Mouse (Mus musculus) liver, postnatal 0 days (tissue): ENCODE data around the gene Cbr4. TPM values are rescaled to one million over a fixed set of nuclear protein-coding genes. Genes with fewer than 3 reads are reported as not detected.

ENCODE experiments used
- ATAC-seq: fragments of 200-750 bp; cut with Nextera tagmentation; 2 replicates; pipeline ENCODE4 v1.8.0; 2017; ENCODE audit warnings: mild to moderate bottlenecking, moderate library complexity
- DNase-seq: peaks from one replicate; pipeline ENCODE4 v3.0.0-alpha.2; 2016
- H3K27ac ChIP-seq: fragments of 300-500 bp; sonication (generic); 2 replicates; pipeline ENCODE4 v1.5.1; 2014; ENCODE audit warnings: antibody characterized with exemption, moderate library complexity, mild to moderate bottlenecking, low read depth
- H3K27me3 ChIP-seq: fragments of 300-500 bp; sonication (generic); 2 replicates; pipeline ENCODE4 v1.6.1; 2014; ENCODE audit warnings: low read length, control low read depth, mixed read lengths; ENCODE audit not compliant: insufficient read depth
- H3K36me3 ChIP-seq: fragments of 300-500 bp; sonication (generic); replicated peaks from 2 replicates; pipeline ENCODE4 v1.6.1; 2014; ENCODE audit warnings: mild to moderate bottlenecking, control low read depth, low read length, moderate library complexity, mixed read lengths; ENCODE audit not compliant: insufficient read depth
- H3K4me1 ChIP-seq: fragments of 300-500 bp; sonication (generic); 2 replicates; pipeline ENCODE4 v1.6.1; 2014; ENCODE audit warnings: antibody characterized with exemption, mild to moderate bottlenecking, control low read depth; ENCODE audit not compliant: insufficient read depth
- H3K4me2 ChIP-seq: fragments of 300-500 bp; sonication (generic); 2 replicates; pipeline ENCODE4 v1.6.1; 2014; ENCODE audit warnings: low read depth, mild to moderate bottlenecking, low read length, moderate library complexity, mixed read lengths
- H3K4me3 ChIP-seq: fragments of 300-500 bp; sonication (generic); 2 replicates; pipeline ENCODE4 v1.5.1; 2014; ENCODE audit warnings: low read depth, low read length
- H3K9ac ChIP-seq: fragments of 300-500 bp; sonication (generic); replicated peaks from 2 replicates; pipeline ENCODE4 v1.6.1; 2014; ENCODE audit warnings: mild to moderate bottlenecking, moderate library complexity
- H3K9me3 ChIP-seq: fragments of 300-500 bp; sonication (generic); 2 replicates; pipeline ENCODE4 v1.6.1; 2016; ENCODE audit warnings: mild to moderate bottlenecking, control low read depth, low read length, mixed read lengths
- CTCF ChIP-seq: sonication (generic); IDR thresholded peaks from 2 replicates; pipeline ENCODE4 v1.5.1; 2016; ENCODE audit warnings: antibody characterized with exemption, low read depth
- EP300 ChIP-seq: IDR thresholded peaks from 2 replicates; pipeline ENCODE4 v1.6.1; 2016; ENCODE audit warnings: antibody characterized with exemption, low read depth, mild to moderate bottlenecking
- WGBS: fragments of 180-500 bp; shearing (Covaris S2); extraction: QIAGEN DNeasy Blood & Tissue Kit; methylation state at CpG from one replicate; pipeline ENCODE4 v1.1.7; 2014; ENCODE audit not compliant: insufficient replicate concordance; 5-methylcytosine and 5-hydroxymethylcytosine counted together
- polyA plus RNA-seq: library from polyadenylated mRNA; unstranded; fragments of >200 nt; fragmentation: Nextera tagmentation; extraction: Ambion mirVana; gene quantifications from 2 replicates; pipeline ENCODE4 v1.2.1, GENCODE M21; 2015

Cbr4 gene
- 54.8 and 56.9 TPM in 2 replicates for polyA plus RNA-seq

GRCm38 (mm10) chr8:61487597-61488156, at the start of gene Cbr4:
TSS of gene Cbr4 (plus strand) at chr8:61487734.
- H3K9ac ChIP-seq: peak within 1 kb of the TSS; percentile 88
- TF ChIP-seq EP300: no peak
- no peak for TF ChIP-seq CTCF
- H3K27me3 ChIP-seq: no peaks in the 10 kb centered on the region
- H3K4me3 ChIP-seq: peak within 1 kb of the TSS; percentile 73
- ATAC-seq: peak; percentile 98
- H3K27ac ChIP-seq: peak within 1 kb of the TSS; percentile 97
- H3K4me2 ChIP-seq: peak within 1 kb of the TSS; percentile 82
- H3K9me3 ChIP-seq: no peaks in the 10 kb centered on the region
- H3K36me3 ChIP-seq: peaks cover 10% of the 10 kb centered on the region; the same call in 1 of the 2 replicates
- WGBS: under 1% methylated on average over 29 of the region's 29 CpGs
- DNase-seq: peak; percentile 86
- H3K4me1 ChIP-seq: peaks cover 4% of the 10 kb centered on the region

- H3K9ac ChIP-seq: no peak overlapping the region
- WGBS: 80% methylated on average over 3 of the region's 3 CpGs
- H3K9me3 ChIP-seq: no peaks in the 10 kb centered on the region; the same call in 1 of the 2 replicates
- ATAC-seq (no peak), DNase-seq (no peak)
- H3K4me3 ChIP-seq: no peak overlapping the region
- TF ChIP-seq CTCF (no peak), EP300 (no peak)
- no peaks in the 10 kb centered on the region for H3K4me1 ChIP-seq
- no peak overlapping the region for H3K27ac ChIP-seq
- no peaks in the 10 kb centered on the region for H3K36me3 ChIP-seq
- H3K4me2 ChIP-seq: no peak overlapping the region
- no peaks in the 10 kb centered on the region for H3K27me3 ChIP-seq
Measured at GRCm38 (mm10) chr8:61442988-61443387, 44.5 kb upstream of the Cbr4 start.

- Histone ChIP-seq H3K36me3 (no peaks in the 10 kb centered on the region), H3K4me3 (no peak overlapping the region), H3K4me2 (no peak overlapping the region), H3K9me3 (no peaks in the 10 kb centered on the region; the same call in 1 of the 2 replicates), H3K27me3 (no peaks in the 10 kb centered on the region), H3K4me1 (no peaks in the 10 kb centered on the region), H3K27ac (no peak overlapping the region), H3K9ac (no peak overlapping the region)
- 71% methylated on average over 3 of the region's 3 CpGs for WGBS
- ATAC-seq (no peak), DNase-seq (no peak)
- no peak for TF ChIP-seq EP300
- TF ChIP-seq CTCF: no peak
Measured at GRCm38 (mm10) chr8:61444358-61444757, 43.2 kb upstream of the Cbr4 start.

GRCm38 (mm10) chr8:61446329-61446728, 41.2 kb upstream of the Cbr4 start:
- Histone ChIP-seq H3K4me2 (no peak overlapping the region), H3K36me3 (no peaks in the 10 kb centered on the region), H3K4me3 (no peak overlapping the region), H3K27me3 (no peaks in the 10 kb centered on the region), H3K9me3 (no peaks in the 10 kb centered on the region), H3K4me1 (no peaks in the 10 kb centered on the region), H3K9ac (no peak overlapping the region), H3K27ac (no peak overlapping the region)
- ATAC-seq: no peak
- TF ChIP-seq EP300 (no peak), CTCF (no peak)
- DNase-seq: no peak
- 78% methylated on average over 15 of the region's 15 CpGs for WGBS

- no peaks in the 10 kb centered on the region for H3K4me1 ChIP-seq
- WGBS: 86% methylated on average over 2 of the region's 2 CpGs
- ATAC-seq (no peak), DNase-seq (no peak)
- H3K4me3 ChIP-seq: no peak overlapping the region
- no peaks in the 10 kb centered on the region for H3K27me3 ChIP-seq
- H3K36me3 ChIP-seq: no peaks in the 10 kb centered on the region
- no peaks in the 10 kb centered on the region for H3K9me3 ChIP-seq
- H3K4me2 ChIP-seq: no peak overlapping the region
- no peak overlapping the region for H3K27ac ChIP-seq
- no peak overlapping the region for H3K9ac ChIP-seq
- TF ChIP-seq CTCF (no peak), EP300 (no peak)
Measured at GRCm38 (mm10) chr8:61448100-61448499, 39.4 kb upstream of the Cbr4 start.

- WGBS: 39% methylated on average over 5 of the region's 5 CpGs
- no peak for ATAC-seq
- H3K9me3 ChIP-seq: no peaks in the 10 kb centered on the region
Measured at GRCm38 (mm10) chr8:61448881-61449280, 38.7 kb upstream of the Cbr4 start.

More at GRCm38 (mm10) chr8:61448881-61449280, 38.7 kb upstream of the Cbr4 start:
- no peaks in the 10 kb centered on the region for H3K36me3 ChIP-seq
- TF ChIP-seq EP300: no peak
- no peak for TF ChIP-seq CTCF
- H3K4me2 ChIP-seq: no peak overlapping the region
- DNase-seq: no peak
- no peak overlapping the region for H3K27ac ChIP-seq
- H3K4me1 ChIP-seq: no peaks in the 10 kb centered on the region
- no peaks in the 10 kb centered on the region for H3K27me3 ChIP-seq
- no peak overlapping the region for H3K4me3 ChIP-seq
- H3K9ac ChIP-seq: no peak overlapping the region
